Mouse (Mus musculus): ENCODE results near the gene Cdh22. TPM values are rescaled to one million over a fixed set of nuclear protein-coding genes. Genes with fewer than 3 reads are reported as not detected.

Gene Cdh22
- polyA plus RNA-seq, 1 experiment from 2014 or later = 1.3 TPM

- 73% methylated on average over 6 of the region's 6 CpGs for WGBS
- Histone ChIP-seq H3K36me3 (replicated peaks; ENCODE audit: control insufficient read depth, insufficient read depth, low read depth, low read length) (no peaks in the 10 kb centered on the region), H3K27me3 (ENCODE audit: control insufficient read depth, insufficient read depth, low read length) (peaks cover 13% of the 10 kb centered on the region)
Observed at GRCm38 (mm10) chr2:165258321-165258720, 23.7 kb upstream of the Cdh22 start.

GRCm38 (mm10) chr2:165257151-165257834 lies 22.6 kb upstream of the Cdh22 start:
- 55% methylated on average over 11 of the region's 11 CpGs for WGBS
- Histone ChIP-seq H3K4me2 (ENCODE audit: low read depth, low read length) (no peak overlapping the region), H3K4me3 (ENCODE audit: low read depth, low read length) (no peak overlapping the region), H3K9ac (replicated peaks; ENCODE audit: low read length) (no peak overlapping the region), H3K36me3 (replicated peaks; ENCODE audit: control insufficient read depth, insufficient read depth, low read depth, low read length) (no peaks in the 10 kb centered on the region), H3K9me3 (replicated peaks; ENCODE audit: control insufficient read depth, low read length) (no peaks in the 10 kb centered on the region), H3K27me3 (ENCODE audit: control insufficient read depth, insufficient read depth, low read length) (peaks cover 17% of the 10 kb centered on the region), H3K27ac (replicated peaks; ENCODE audit: low read depth, low read length) (no peak overlapping the region), H3K4me1 (ENCODE audit: control insufficient read depth, insufficient read depth, low read length) (no peaks in the 10 kb centered on the region)
- no peak for DNase-seq (ENCODE audit: low spot score)
- ATAC-seq (replicated peaks; ENCODE audit: insufficient number of reproducible peaks, low FRiP score, low TSS enrichment, low read depth) = no peak

More at GRCm38 (mm10) chr2:165258321-165258720, 23.7 kb upstream of the Cdh22 start:
- no peaks in the 10 kb centered on the region for H3K4me1 ChIP-seq (ENCODE audit: control insufficient read depth, insufficient read depth, low read length)
- no peak overlapping the region for H3K4me2 ChIP-seq (ENCODE audit: low read depth, low read length)
- H3K9me3 ChIP-seq (replicated peaks; ENCODE audit: control insufficient read depth, low read length) = no peaks in the 10 kb centered on the region
- H3K27ac ChIP-seq (replicated peaks; ENCODE audit: low read depth, low read length) = no peak overlapping the region
- no peak for ATAC-seq (replicated peaks; ENCODE audit: insufficient number of reproducible peaks, low FRiP score, low TSS enrichment, low read depth)
- H3K9ac ChIP-seq (replicated peaks; ENCODE audit: low read length) = no peak overlapping the region
- no peak overlapping the region for H3K4me3 ChIP-seq (ENCODE audit: low read depth, low read length)
- no peak for DNase-seq (ENCODE audit: low spot score)

- Histone ChIP-seq H3K9me3 (replicated peaks; ENCODE audit: control insufficient read depth, low read length) (no peaks in the 10 kb centered on the region), H3K9ac (replicated peaks; ENCODE audit: low read length) (no peak overlapping the region), H3K4me1 (ENCODE audit: control insufficient read depth, insufficient read depth, low read length) (no peaks in the 10 kb centered on the region), H3K36me3 (replicated peaks; ENCODE audit: control insufficient read depth, insufficient read depth, low read depth, low read length) (no peaks in the 10 kb centered on the region), H3K4me3 (ENCODE audit: low read depth, low read length) (no peak overlapping the region), H3K4me2 (ENCODE audit: low read depth, low read length) (no peak overlapping the region), H3K27ac (replicated peaks; ENCODE audit: low read depth, low read length) (no peak overlapping the region), H3K27me3 (ENCODE audit: control insufficient read depth, insufficient read depth, low read length) (peaks cover 17% of the 10 kb centered on the region)
- no peak for DNase-seq (ENCODE audit: low spot score)
- 62% methylated on average over 10 of the region's 10 CpGs for WGBS
- no peak for ATAC-seq (replicated peaks; ENCODE audit: insufficient number of reproducible peaks, low FRiP score, low TSS enrichment, low read depth)
Observed at GRCm38 (mm10) chr2:165256213-165256612, 21.6 kb upstream of the Cdh22 start.

GRCm38 (mm10) chr2:165253867-165254266 lies 19.2 kb upstream of the Cdh22 start:
- 10% methylated on average over 10 of the region's 10 CpGs for WGBS
- H3K9ac ChIP-seq (replicated peaks; ENCODE audit: low read length) = no peak overlapping the region
- H3K4me1 ChIP-seq (ENCODE audit: control insufficient read depth, insufficient read depth, low read length) = no peaks in the 10 kb centered on the region
- no peak for ATAC-seq (replicated peaks; ENCODE audit: insufficient number of reproducible peaks, low FRiP score, low TSS enrichment, low read depth)
- H3K27me3 ChIP-seq (ENCODE audit: control insufficient read depth, insufficient read depth, low read length) = peaks cover 20% of the 10 kb centered on the region
- no peaks in the 10 kb centered on the region for H3K36me3 ChIP-seq (replicated peaks; ENCODE audit: control insufficient read depth, insufficient read depth, low read depth, low read length)
- no peak for DNase-seq (ENCODE audit: low spot score)
- H3K9me3 ChIP-seq (replicated peaks; ENCODE audit: control insufficient read depth, low read length) = no peaks in the 10 kb centered on the region
- H3K4me2 ChIP-seq (ENCODE audit: low read depth, low read length) = no peak overlapping the region
- H3K4me3 ChIP-seq (ENCODE audit: low read depth, low read length) = no peak overlapping the region
- no peak overlapping the region for H3K27ac ChIP-seq (replicated peaks; ENCODE audit: low read depth, low read length)

GRCm38 (mm10) chr2:165253269-165253668 lies 18.6 kb upstream of the Cdh22 start:
- H3K4me2 ChIP-seq (ENCODE audit: low read depth, low read length) = no peak overlapping the region
- ATAC-seq (replicated peaks; ENCODE audit: insufficient number of reproducible peaks, low FRiP score, low TSS enrichment, low read depth) = no peak
- DNase-seq (ENCODE audit: low spot score) = no peak
- no peaks in the 10 kb centered on the region for H3K36me3 ChIP-seq (replicated peaks; ENCODE audit: control insufficient read depth, insufficient read depth, low read depth, low read length)
- H3K4me3 ChIP-seq (ENCODE audit: low read depth, low read length) = no peak overlapping the region
- no peaks in the 10 kb centered on the region for H3K4me1 ChIP-seq (ENCODE audit: control insufficient read depth, insufficient read depth, low read length)
- no peak overlapping the region for H3K27ac ChIP-seq (replicated peaks; ENCODE audit: low read depth, low read length)
- no peak overlapping the region for H3K9ac ChIP-seq (replicated peaks; ENCODE audit: low read length)
- no peaks in the 10 kb centered on the region for H3K9me3 ChIP-seq (replicated peaks; ENCODE audit: control insufficient read depth, low read length)
- peaks cover 20% of the 10 kb centered on the region for H3K27me3 ChIP-seq (ENCODE audit: control insufficient read depth, insufficient read depth, low read length)
- 74% methylated on average over 8 of the region's 8 CpGs for WGBS

- H3K27me3 ChIP-seq (ENCODE audit: control insufficient read depth, insufficient read depth, low read length) = peaks cover 20% of the 10 kb centered on the region
- no peak overlapping the region for H3K9ac ChIP-seq (replicated peaks; ENCODE audit: low read length)
- H3K36me3 ChIP-seq (replicated peaks; ENCODE audit: control insufficient read depth, insufficient read depth, low read depth, low read length) = no peaks in the 10 kb centered on the region
- no peak overlapping the region for H3K27ac ChIP-seq (replicated peaks; ENCODE audit: low read depth, low read length)
- H3K4me2 ChIP-seq (ENCODE audit: low read depth, low read length) = no peak overlapping the region
- no peak for ATAC-seq (replicated peaks; ENCODE audit: insufficient number of reproducible peaks, low FRiP score, low TSS enrichment, low read depth)
- no peak overlapping the region for H3K4me3 ChIP-seq (ENCODE audit: low read depth, low read length)
- 51% methylated on average over 9 of the region's 9 CpGs for WGBS
- no peaks in the 10 kb centered on the region for H3K9me3 ChIP-seq (replicated peaks; ENCODE audit: control insufficient read depth, low read length)
- DNase-seq (ENCODE audit: low spot score) = no peak
- H3K4me1 ChIP-seq (ENCODE audit: control insufficient read depth, insufficient read depth, low read length) = no peaks in the 10 kb centered on the region
Observed at GRCm38 (mm10) chr2:165252801-165253200, 18.1 kb upstream of the Cdh22 start.

GRCm38 (mm10) chr2:165252381-165252780 lies 17.7 kb upstream of the Cdh22 start:
- ATAC-seq (replicated peaks; ENCODE audit: insufficient number of reproducible peaks, low FRiP score, low TSS enrichment, low read depth) (no peak), DNase-seq (ENCODE audit: low spot score) (no peak)
- no peaks in the 10 kb centered on the region for H3K4me1 ChIP-seq (ENCODE audit: control insufficient read depth, insufficient read depth, low read length)
- no peaks in the 10 kb centered on the region for H3K9me3 ChIP-seq (replicated peaks; ENCODE audit: control insufficient read depth, low read length)
- no peaks in the 10 kb centered on the region for H3K36me3 ChIP-seq (replicated peaks; ENCODE audit: control insufficient read depth, insufficient read depth, low read depth, low read length)
- no peak overlapping the region for H3K9ac ChIP-seq (replicated peaks; ENCODE audit: low read length)
- H3K27ac ChIP-seq (replicated peaks; ENCODE audit: low read depth, low read length) = no peak overlapping the region
- 74% methylated on average over 8 of the region's 8 CpGs for WGBS
- H3K4me3 ChIP-seq (ENCODE audit: low read depth, low read length) = no peak overlapping the region
- no peak overlapping the region for H3K4me2 ChIP-seq (ENCODE audit: low read depth, low read length)
- peaks cover 20% of the 10 kb centered on the region for H3K27me3 ChIP-seq (ENCODE audit: control insufficient read depth, insufficient read depth, low read length)

GRCm38 (mm10) chr2:165250903-165251302 lies 16.2 kb upstream of the Cdh22 start:
- WGBS = 53% methylated on average over 1 of the region's 1 CpGs
- Histone ChIP-seq H3K4me3 (ENCODE audit: low read depth, low read length) (no peak overlapping the region), H3K36me3 (replicated peaks; ENCODE audit: control insufficient read depth, insufficient read depth, low read depth, low read length) (no peaks in the 10 kb centered on the region), H3K27ac (replicated peaks; ENCODE audit: low read depth, low read length) (no peak overlapping the region), H3K27me3 (ENCODE audit: control insufficient read depth, insufficient read depth, low read length) (peaks cover 24% of the 10 kb centered on the region), H3K4me1 (ENCODE audit: control insufficient read depth, insufficient read depth, low read length) (no peaks in the 10 kb centered on the region), H3K9ac (replicated peaks; ENCODE audit: low read length) (no peak overlapping the region), H3K4me2 (ENCODE audit: low read depth, low read length) (no peak overlapping the region), H3K9me3 (replicated peaks; ENCODE audit: control insufficient read depth, low read length) (no peaks in the 10 kb centered on the region)
- DNase-seq (ENCODE audit: low spot score) = no peak
- no peak for ATAC-seq (replicated peaks; ENCODE audit: insufficient number of reproducible peaks, low FRiP score, low TSS enrichment, low read depth)
